Mouse (Mus musculus) cerebral cortex, adult 2 months (tissue): ENCODE results near the gene Macrod2.

ENCODE experiments used
- WGBS: fragments of 180-500 bp; shearing (Covaris S2); methylation state at CpG from one replicate; pipeline ENCODE4 v1.1.7; 2018; 5-methylcytosine and 5-hydroxymethylcytosine counted together

Macrod2 gene

GRCm38 (mm10) chr2:142129166-142129565, 1734.1 kb downstream of the Macrod2 start:
- 80% methylated on average over 4 of the region's 4 CpGs for WGBS

- 86% methylated on average over 2 of the region's 2 CpGs for WGBS
These were observed 1754.2 kb downstream of the Macrod2 start for GRCm38 (mm10) chr2:142149310-142149709.

GRCm38 (mm10) chr2:142163506-142164275, 1768.6 kb downstream of the Macrod2 start:
- WGBS = 34% methylated on average over 10 of the region's 10 CpGs

GRCm38 (mm10) chr2:142169649-142170048, 1774.5 kb downstream of the Macrod2 start:
- 76% methylated on average over 2 of the region's 2 CpGs for WGBS

- 51% methylated on average over 3 of the region's 3 CpGs for WGBS
These were observed 1777.6 kb downstream of the Macrod2 start for GRCm38 (mm10) chr2:142172706-142173105.

GRCm38 (mm10) chr2:142174039-142174438, 1778.9 kb downstream of the Macrod2 start:
- 66% methylated on average over 2 of the region's 2 CpGs for WGBS

GRCm38 (mm10) chr2:142186922-142187321, 1791.8 kb downstream of the Macrod2 start:
- WGBS = 63% methylated on average over 2 of the region's 2 CpGs

- WGBS = 49% methylated on average over 5 of the region's 5 CpGs
These were observed 1792.3 kb downstream of the Macrod2 start for GRCm38 (mm10) chr2:142187428-142187827.

GRCm38 (mm10) chr2:142217371-142217770, 1822.3 kb downstream of the Macrod2 start:
- whole genome bisulfite sequencing = 92% methylated on average over 1 of the region's 1 CpGs

GRCm38 (mm10) chr2:142222137-142222921, 1827.2 kb downstream of the Macrod2 start:
- 70% methylated on average over 8 of the region's 8 CpGs for WGBS

- WGBS = 71% methylated on average over 5 of the region's 5 CpGs
These were observed 1827.8 kb downstream of the Macrod2 start for GRCm38 (mm10) chr2:142222926-142223325.

GRCm38 (mm10) chr2:142230985-142231549, 1836.0 kb downstream of the Macrod2 start:
- WGBS = 31% methylated on average over 4 of the region's 4 CpGs

GRCm38 (mm10) chr2:142232828-142233227, 1837.7 kb downstream of the Macrod2 start:
- 83% methylated on average over 9 of the region's 9 CpGs for WGBS

- 68% methylated on average over 4 of the region's 4 CpGs for WGBS
These were observed 1848.4 kb downstream of the Macrod2 start for GRCm38 (mm10) chr2:142243483-142243882.

GRCm38 (mm10) chr2:142250383-142250782, 1855.3 kb downstream of the Macrod2 start:
- 83% methylated on average over 4 of the region's 4 CpGs for WGBS

- 84% methylated on average over 2 of the region's 2 CpGs for WGBS
These were observed 1856.4 kb downstream of the Macrod2 start for GRCm38 (mm10) chr2:142251518-142251917.

GRCm38 (mm10) chr2:142253913-142254312, 1858.8 kb downstream of the Macrod2 start:
- WGBS = 8% methylated on average over 11 of the region's 11 CpGs

- WGBS = 42% methylated on average over 6 of the region's 6 CpGs
These were observed 1859.5 kb downstream of the Macrod2 start for GRCm38 (mm10) chr2:142254566-142254965.

- WGBS = 60% methylated on average over 1 of the region's 1 CpGs
These were observed 1862.4 kb downstream of the Macrod2 start for GRCm38 (mm10) chr2:142257501-142257900.

GRCm38 (mm10) chr2:142261046-142261445, 1865.9 kb downstream of the Macrod2 start:
- 50% methylated on average over 6 of the region's 6 CpGs for WGBS

- WGBS = 64% methylated on average over 2 of the region's 2 CpGs
These were observed 1869.6 kb downstream of the Macrod2 start for GRCm38 (mm10) chr2:142264697-142265096.

- WGBS = 65% methylated on average over 2 of the region's 2 CpGs
These were observed 1872.7 kb downstream of the Macrod2 start for GRCm38 (mm10) chr2:142267836-142268235.
